8 mouse cellular contexts compared by ENCODE assay signal in the genomic region with DNA sequence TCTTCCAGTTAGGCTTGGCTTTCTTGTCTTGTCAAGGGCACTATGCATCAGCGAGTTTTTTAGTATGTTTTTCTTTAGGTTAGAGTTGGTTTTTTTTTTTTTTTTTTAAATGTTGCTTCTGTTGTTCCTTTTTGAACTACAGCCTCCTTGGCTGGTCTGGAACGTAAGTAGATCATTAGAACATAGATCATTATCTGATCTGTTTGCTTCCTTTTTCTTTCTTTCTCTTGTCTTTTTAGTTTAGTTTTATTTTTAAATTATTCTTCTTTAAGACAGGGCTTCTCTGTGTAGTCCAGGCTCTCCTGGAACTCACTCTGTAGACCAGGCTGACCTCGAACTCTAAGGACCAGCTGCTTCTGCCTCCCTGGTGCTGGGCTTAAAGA. TPM values are rescaled to one million over a fixed set of nuclear protein-coding genes. Genes with fewer than 3 reads are reported as not detected.
DNase-seq lines count a peak whose midpoint lies in the region; ATAC-seq and TF ChIP-seq lines count a peak whose summit lies in the region.

No protein-coding gene starts in this region.

- H3K4me3 ChIP-seq in heart, embryonic 10.5 days, result peak overlapping the region; percentile 100
- peak overlapping the region; percentile 80 to 100 (median 88) for H3K4me3 ChIP-seq in CH12.LX (replicated peaks in 1 of 3; ENCODE audit: low read depth in 2 of 3, low read length in 2 of 3, poor library complexity in 1 of 3)
- H3K4me3 ChIP-seq in forebrain, embryonic 16.5 days (replicated peaks; ENCODE audit: low read length), result peak overlapping the region; percentile 73
- peak overlapping the region; percentile 95 for H3K4me3 ChIP-seq in liver, embryonic 15.5 days (replicated peaks)
- H3K4me3 ChIP-seq in thymus, adult 2 months (ENCODE audit: control insufficient read depth, insufficient read depth, low read length), result no peak overlapping the region

- TF ChIP-seq POLR2A in CH12.LX (IDR thresholded peaks at IDR 0.05; ENCODE audit: low read depth, low read length), result no peak
- no peak for TF ChIP-seq POLR2A in thymus, adult 2 months (IDR thresholded peaks at IDR 0.05; ENCODE audit: control insufficient read depth, extremely low read depth, insufficient read depth, low read length, poor library complexity)

- no peak for TF ChIP-seq CTCF in CH12.LX (conservative IDR thresholded peaks at IDR 0.05 in 1 of 2, IDR thresholded peaks at IDR 0.05 in 1 of 2; ENCODE audit: low read depth in 2 of 2, low read length in 2 of 2)
- no peak for TF ChIP-seq CTCF in thymus, adult 2 months (IDR thresholded peaks at IDR 0.05; ENCODE audit: borderline replicate concordance, control insufficient read depth, extremely low read depth, insufficient read depth, low read length, poor library complexity)

- 45% methylated on average over 3 of the region's 3 CpGs for WGBS in heart, embryonic 10.5 days
- 43% methylated on average over 3 of the region's 3 CpGs for WGBS in forebrain, embryonic 16.5 days
- 15% methylated on average over 3 of the region's 3 CpGs for WGBS in liver, embryonic 15.5 days (ENCODE audit: insufficient replicate concordance)
- 23% methylated on average over 3 of the region's 3 CpGs for WGBS in thymus, adult 2 months

- H3K36me3 ChIP-seq in heart, embryonic 10.5 days, result peaks cover 2% of the 10 kb centered on the region; the same call in 1 of the 2 replicates
- H3K36me3 ChIP-seq in CH12.LX (replicated peaks in 1 of 2; ENCODE audit: control insufficient read depth in 1 of 2, insufficient read depth in 1 of 2, low read length in 1 of 2), result peaks cover 0 to 29% of the 10 kb centered on the region in 2 experiments
- no peaks in the 10 kb centered on the region for H3K36me3 ChIP-seq in forebrain, embryonic 16.5 days (ENCODE audit: control insufficient read depth, insufficient read depth)
- peaks cover 2% of the 10 kb centered on the region for H3K36me3 ChIP-seq in liver, embryonic 15.5 days (replicated peaks)
- H3K36me3 ChIP-seq in thymus, adult 2 months (ENCODE audit: control insufficient read depth, insufficient read depth, low read length), result no peaks in the 10 kb centered on the region

- TF ChIP-seq EP300 in CH12.LX (IDR thresholded peaks at IDR 0.05; ENCODE audit: low read length), result no peak

- H3K27ac ChIP-seq in heart, embryonic 10.5 days, result peak overlapping the region; percentile 98; the same call in 1 of the 2 replicates
- H3K27ac ChIP-seq in CH12.LX (ENCODE audit: insufficient read depth, low read depth), result no peak overlapping the region
- H3K27ac ChIP-seq in forebrain, embryonic 16.5 days (ENCODE audit: low read length), result no peak overlapping the region
- peak overlapping the region; percentile 88; the same call in 1 of the 2 replicates for H3K27ac ChIP-seq in liver, embryonic 15.5 days (replicated peaks)
- H3K27ac ChIP-seq in thymus, adult 2 months (ENCODE audit: control insufficient read depth, insufficient read depth, low read length), result no peak overlapping the region

- TF ChIP-seq RAD21 in CH12.LX (IDR thresholded peaks at IDR 0.05; ENCODE audit: low read depth, low read length), result no peak

- dilution Hi-C loops in CH12.LX (cut with MboI; ENCODE audit: extremely low pct_ligation_motif_present, extremely low pct_unique_long_range_greater_than_20kb, low sequenced_read_pairs), result no loop called here

- peaks cover 16% of the 10 kb centered on the region for H3K79me2 ChIP-seq in CH12.LX (replicated peaks; ENCODE audit: control insufficient read depth, extremely low read depth, insufficient read depth, poor library complexity, severe bottlenecking)

- DNase-seq in heart, embryonic 10.5 days (ENCODE audit: low spot score), result no peak
- no peak for DNase-seq in heart, adult 8-10 months (ENCODE audit: low spot score)
- DNase-seq in CH12.LX (ENCODE audit: extremely low read depth), result no peak
- no peak for DNase-seq in cerebellum, adult 11 months
- no peak for DNase-seq in thymus, adult 2 months
- DNase-seq in B cell, adult 2 months, result no peak

- in situ Hi-C loops in CH12.LX (cut with MboI; ENCODE audit: low pct_ligation_motif_present, low pct_unique_long_range_greater_than_20kb, low sequenced_read_pairs), result loop anchor here (25.0 kb wide), 1 partner anchor 730 kb away; a partner anchor contains a TSS

- H3K4me2 ChIP-seq in CH12.LX (ENCODE audit: insufficient read depth, low read depth, poor library complexity, severe bottlenecking), result peak overlapping the region; percentile 85
- peak overlapping the region; percentile 61 for H3K4me2 ChIP-seq in forebrain, embryonic 16.5 days (ENCODE audit: low read length)
- peak overlapping the region; percentile 99 for H3K4me2 ChIP-seq in liver, embryonic 15.5 days

- peaks cover 34% of the 10 kb centered on the region for H3K4me1 ChIP-seq in heart, embryonic 10.5 days
- peaks cover 8 to 42% of the 10 kb centered on the region in 2 experiments for H3K4me1 ChIP-seq in CH12.LX (ENCODE audit: control insufficient read depth in 1 of 2, insufficient read depth in 2 of 2)
- H3K4me1 ChIP-seq in forebrain, embryonic 16.5 days (replicated peaks; ENCODE audit: control insufficient read depth, insufficient read depth, low read length), result peaks cover 14% of the 10 kb centered on the region
- peaks cover 78% of the 10 kb centered on the region for H3K4me1 ChIP-seq in liver, embryonic 15.5 days (replicated peaks)
- peaks cover 8% of the 10 kb centered on the region for H3K4me1 ChIP-seq in thymus, adult 2 months (replicated peaks; ENCODE audit: control insufficient read depth, insufficient read depth, low read length)

- no peaks in the 10 kb centered on the region for H3K27me3 ChIP-seq in heart, embryonic 10.5 days (ENCODE audit: insufficient read depth, poor library complexity, severe bottlenecking)
- H3K27me3 ChIP-seq in CH12.LX (replicated peaks), result no peaks in the 10 kb centered on the region
- H3K27me3 ChIP-seq in forebrain, embryonic 16.5 days (replicated peaks; ENCODE audit: control insufficient read depth, insufficient read depth, low read length), result no peaks in the 10 kb centered on the region
- H3K27me3 ChIP-seq in liver, embryonic 15.5 days, result no peaks in the 10 kb centered on the region
- H3K27me3 ChIP-seq in thymus, adult 2 months (ENCODE audit: control insufficient read depth, insufficient read depth, low read length), result no peaks in the 10 kb centered on the region

- no peak for ATAC-seq in forebrain, embryonic 16.5 days
- ATAC-seq in liver, embryonic 15.5 days (ENCODE audit: insufficient read depth), result no peak

- H3K9ac ChIP-seq in CH12.LX (ENCODE audit: insufficient read depth, low read depth), result peak overlapping the region; percentile 60
- H3K9ac ChIP-seq in forebrain, embryonic 16.5 days (replicated peaks; ENCODE audit: low read depth, low read length), result no peak overlapping the region; the same call in 1 of the 2 replicates
- H3K9ac ChIP-seq in liver, embryonic 15.5 days, result peak overlapping the region; percentile 89

- H3K9me3 ChIP-seq in heart, embryonic 10.5 days, result no peaks in the 10 kb centered on the region
- no peaks in the 10 kb centered on the region for H3K9me3 ChIP-seq in CH12.LX (replicated peaks; ENCODE audit: low read length)
- no peaks in the 10 kb centered on the region for H3K9me3 ChIP-seq in forebrain, embryonic 16.5 days (ENCODE audit: control insufficient read depth, low read length)
- no peaks in the 10 kb centered on the region for H3K9me3 ChIP-seq in liver, embryonic 15.5 days (replicated peaks)

TF ChIP-seq in CH12.LX, 34 proteins besides CTCF, POLR2A, EP300 and RAD21:
- TF ChIP-seq ZNF384 (IDR thresholded peaks at IDR 0.05; ENCODE audit: low read depth, low read length) (peak; percentile 11; the same call in 1 of the 2 replicates), MAFK (IDR thresholded peaks at IDR 0.05; ENCODE audit: insufficient replicate concordance, low read length) (no peak)

RNA-seq across cellular contexts. Expression of a gene that starts 1.1 kb away (rescaled TPM):
- 31.7 and 38.4 TPM in 2 replicates for polyA plus RNA-seq in heart, embryonic 10.5 days (2016; fragmentation: Nextera tagmentation; extraction: Ambion mirVana)
- total RNA-seq in heart, adult 8-10 months (2022), result 1 to 10 TPM; 6.8 to 7.8 (median 7.5) TPM
- 41.3 and 45.2 TPM in 2 replicates for total RNA-seq in CH12.LX (2012; rRNA removed)
- total RNA-seq in CH12.LX (2014; rRNA removed), result 57.4 and 68.7 TPM in 2 replicates
- polyA plus RNA-seq in CH12.LX (2012; ENCODE audit: insufficient read length, low read depth), result 43.6 and 48.4 TPM in 2 replicates
- polyA plus RNA-seq in forebrain, embryonic 16.5 days (2015; fragmentation: Nextera tagmentation; extraction: Ambion mirVana), result 20.7 and 20.9 TPM in 2 replicates
- polyA plus RNA-seq in liver, embryonic 15.5 days (2015; fragmentation: Nextera tagmentation; extraction: Ambion mirVana), result 25.4 and 29.1 TPM in 2 replicates
- 20.2 and 24.8 TPM in 2 replicates for polyA plus RNA-seq in thymus, adult 2 months (2012; rRNA removed)

Comparison
In these comparisons a context has a peak if more than half of its experiments do, and no peak if none do; other contexts are left out.
1. H3K27ac ChIP-seq: peak in heart, embryonic 10.5 days (single experiment) and liver, embryonic 15.5 days (single experiment); none in CH12.LX (single experiment), forebrain, embryonic 16.5 days (single experiment) and thymus, adult 2 months (single experiment).
2. Peak in every context shown above with its lines, with median percentiles within 50 percentile points of each other: H3K4me2 ChIP-seq.